Mouse (Mus musculus) heart, adult 11 months (tissue): ENCODE data around the gene Akap8.

Source experiments
- DNase-seq: peaks from one replicate; pipeline ENCODE4 v3.0.0; 2022

Akap8 gene

GRCm38 (mm10) chr17:32320597-32321389 is at the start of gene Akap8:
Akap8 (minus strand) TSS chr17:32321238.
- DNase-seq = peak; percentile 100

- peak; percentile 68 for DNase-seq
These were observed 48.0 kb upstream of the Akap8 start for GRCm38 (mm10) chr17:32368991-32369578.

GRCm38 (mm10) chr17:32367706-32368105 is 46.7 kb upstream of the Akap8 start:
- peak; percentile 88 for DNase-seq

- DNase-seq = peak; percentile 83
These were observed 44.3 kb upstream of the Akap8 start for GRCm38 (mm10) chr17:32365296-32365695.

DNA sequence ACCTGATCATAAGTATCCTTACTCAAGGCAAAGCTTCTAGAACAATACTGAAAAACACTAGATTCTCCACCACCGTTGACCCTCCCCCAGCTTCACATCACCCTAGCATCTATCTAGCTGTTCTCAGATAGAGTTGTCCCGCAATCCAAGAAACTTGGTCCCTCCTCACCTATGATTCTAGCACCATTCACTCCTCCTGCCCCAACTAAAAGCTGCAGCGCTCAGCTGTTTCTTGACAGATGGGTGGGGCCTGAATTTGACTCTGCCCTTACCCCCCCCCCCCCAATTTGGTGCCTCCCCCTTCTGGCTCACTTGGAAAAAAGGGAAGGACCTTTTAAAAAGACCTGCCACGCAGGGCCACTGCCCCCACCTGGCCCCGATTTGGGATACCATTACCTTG is 43.8 kb upstream of the Akap8 start:
- peak; percentile 89 for DNase-seq

GRCm38 (mm10) chr17:32364331-32364730 is 43.3 kb upstream of the Akap8 start:
- peak; percentile 99 for DNase-seq

DNA sequence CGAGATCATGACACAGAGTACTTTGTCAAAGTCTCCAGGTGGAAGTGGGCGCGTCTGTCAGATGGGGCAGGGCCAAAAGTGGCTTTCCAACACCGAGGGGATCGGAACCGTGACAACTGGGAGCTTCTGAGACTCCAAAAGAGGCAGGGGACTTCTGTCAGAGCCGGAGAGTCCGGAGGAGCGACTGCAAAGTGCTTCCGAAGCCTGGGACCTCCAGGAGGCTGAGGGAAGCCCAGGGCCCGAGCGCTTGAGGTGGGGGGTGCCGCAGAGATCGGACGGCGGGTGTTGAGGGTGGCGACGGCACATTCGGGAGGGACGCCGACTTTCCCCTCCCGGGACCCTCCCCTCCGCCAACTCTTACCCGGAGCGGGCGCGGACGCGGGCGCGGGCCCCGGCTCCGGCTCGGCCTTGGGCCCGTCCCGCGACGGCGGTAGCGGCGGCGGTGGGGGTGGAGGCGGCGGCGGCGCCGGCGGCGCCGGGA is 42.8 kb upstream of the Akap8 start:
- DNase-seq = peak; percentile 91

GRCm38 (mm10) chr17:32362686-32363085 is 41.6 kb upstream of the Akap8 start:
- DNase-seq = peak; percentile 85

GRCm38 (mm10) chr17:32359928-32360327 is 38.9 kb upstream of the Akap8 start:
- peak; percentile 92 for DNase-seq

- DNase-seq = peak; percentile 87
These were observed 37.9 kb upstream of the Akap8 start for GRCm38 (mm10) chr17:32358943-32359340.

GRCm38 (mm10) chr17:32358192-32358942 is 37.3 kb upstream of the Akap8 start:
- DNase-seq = peak; percentile 74

DNA sequence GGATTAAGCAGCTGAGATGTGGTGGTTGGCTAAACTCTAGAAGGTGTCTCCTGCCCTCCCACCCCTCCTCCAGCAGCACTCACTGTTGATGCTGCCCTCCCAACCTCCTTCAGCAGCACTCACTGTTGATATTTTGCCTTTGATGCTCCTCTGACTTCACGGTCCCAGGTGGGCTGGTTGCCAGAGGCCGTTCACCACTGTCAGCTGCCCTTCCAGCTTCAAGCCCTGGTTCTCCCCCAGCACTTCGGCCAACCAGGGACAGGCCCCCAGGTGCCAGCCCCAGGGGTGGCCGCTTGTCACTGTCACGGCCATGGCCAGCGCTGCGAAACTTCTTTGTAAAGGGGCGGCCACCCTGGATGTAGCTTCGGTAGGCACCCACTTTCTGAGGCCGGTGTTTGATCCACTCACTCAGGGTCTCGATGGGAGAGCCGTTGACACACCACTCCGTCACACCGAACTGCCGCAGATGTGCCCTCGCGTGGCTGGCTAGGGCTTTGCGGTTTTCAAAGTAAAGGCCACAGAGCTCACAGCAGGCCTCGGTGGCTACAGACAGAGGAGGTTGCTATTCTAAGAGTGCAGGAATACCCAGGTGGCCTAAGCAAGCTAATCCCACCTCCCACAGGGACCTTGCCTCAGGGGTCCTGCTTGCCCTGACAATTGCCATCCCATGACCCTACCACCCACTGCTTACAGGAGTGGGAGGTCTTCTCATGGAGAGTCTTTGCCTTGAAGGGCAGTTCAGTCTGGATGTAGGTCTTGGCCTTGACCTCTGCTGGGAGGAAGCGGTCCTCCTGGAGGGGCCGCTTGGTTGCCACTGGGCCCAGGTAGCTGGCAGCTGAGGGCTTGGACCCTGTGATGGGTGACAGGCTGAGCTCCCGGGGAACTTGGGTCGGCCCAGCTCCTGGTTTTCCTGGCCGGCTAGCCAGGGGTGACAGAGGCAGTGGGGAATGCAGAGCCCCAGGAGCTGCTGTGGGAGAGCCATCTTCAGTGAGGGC is 36.0 kb upstream of the Akap8 start:
- peak; percentile 88 for DNase-seq

- DNase-seq = peak; percentile 53
These were observed 35.2 kb upstream of the Akap8 start for GRCm38 (mm10) chr17:32356281-32356680.

DNA sequence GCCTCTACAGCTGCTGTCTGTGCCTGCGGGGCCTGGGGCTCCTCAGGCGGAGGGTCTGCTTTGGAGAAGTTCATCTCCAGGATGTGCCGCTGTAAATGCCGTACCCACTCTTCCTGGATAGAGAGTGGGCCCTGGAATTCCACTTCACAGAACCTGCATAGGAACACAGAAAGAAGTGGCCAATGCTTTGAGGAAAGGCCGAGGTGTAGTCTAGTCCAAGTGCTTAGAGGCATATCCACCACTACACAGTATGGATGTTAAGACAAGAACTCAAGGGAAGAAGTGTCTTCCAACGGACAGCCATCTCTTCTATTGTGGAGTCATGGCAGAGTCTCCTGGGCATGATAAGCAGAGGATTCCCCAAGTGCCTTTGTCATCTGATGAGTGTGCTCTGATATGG is 34.0 kb upstream of the Akap8 start:
- peak; percentile 81 for DNase-seq

GRCm38 (mm10) chr17:32354211-32354610 is 33.2 kb upstream of the Akap8 start:
- DNase-seq = peak; percentile 90

- peak; percentile 98 for DNase-seq
These were observed 32.7 kb upstream of the Akap8 start for GRCm38 (mm10) chr17:32353696-32354095.

GRCm38 (mm10) chr17:32351726-32352125 is 30.7 kb upstream of the Akap8 start:
- DNase-seq = peak; percentile 73

- peak; percentile 37 for DNase-seq
These were observed 30.2 kb upstream of the Akap8 start for GRCm38 (mm10) chr17:32351269-32351668.

DNA sequence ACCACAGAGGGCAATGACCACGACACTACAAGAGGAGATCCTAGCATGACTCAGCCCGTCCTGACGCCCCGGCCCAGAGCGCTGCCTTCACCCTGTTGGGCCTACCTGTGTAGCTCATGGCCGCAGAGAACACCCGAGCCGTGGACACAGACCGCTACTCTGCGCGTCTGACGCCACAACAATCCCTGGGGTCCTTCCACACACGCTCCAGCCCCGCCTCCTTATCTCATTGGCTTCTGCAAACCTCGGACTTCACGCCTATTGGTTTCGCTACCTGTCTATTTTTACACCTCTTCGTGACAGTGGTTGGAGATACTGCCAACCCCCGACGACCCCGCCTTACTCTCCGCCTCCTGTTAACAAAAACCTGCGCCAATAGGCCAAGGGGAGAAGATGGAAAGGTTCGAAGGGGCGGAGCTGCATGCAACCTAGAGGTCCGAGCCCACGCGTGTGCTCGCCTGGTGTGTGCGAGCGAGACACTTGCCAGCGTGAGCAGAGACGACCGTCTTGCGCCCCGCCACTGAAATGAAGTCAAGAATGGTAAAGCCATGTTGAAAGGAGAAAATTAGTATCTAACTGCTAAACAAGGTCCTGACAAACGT is 29.4 kb upstream of the Akap8 start, which contains the start of gene Akap8l:
Gene Akap8l, minus strand, starts transcription at position 226 of the 602 bp plus-strand sequence.
- peak; percentile 100 for DNase-seq

- DNase-seq = no peak
These were observed 28.9 kb upstream of the Akap8 start for GRCm38 (mm10) chr17:32349851-32350381.

DNA sequence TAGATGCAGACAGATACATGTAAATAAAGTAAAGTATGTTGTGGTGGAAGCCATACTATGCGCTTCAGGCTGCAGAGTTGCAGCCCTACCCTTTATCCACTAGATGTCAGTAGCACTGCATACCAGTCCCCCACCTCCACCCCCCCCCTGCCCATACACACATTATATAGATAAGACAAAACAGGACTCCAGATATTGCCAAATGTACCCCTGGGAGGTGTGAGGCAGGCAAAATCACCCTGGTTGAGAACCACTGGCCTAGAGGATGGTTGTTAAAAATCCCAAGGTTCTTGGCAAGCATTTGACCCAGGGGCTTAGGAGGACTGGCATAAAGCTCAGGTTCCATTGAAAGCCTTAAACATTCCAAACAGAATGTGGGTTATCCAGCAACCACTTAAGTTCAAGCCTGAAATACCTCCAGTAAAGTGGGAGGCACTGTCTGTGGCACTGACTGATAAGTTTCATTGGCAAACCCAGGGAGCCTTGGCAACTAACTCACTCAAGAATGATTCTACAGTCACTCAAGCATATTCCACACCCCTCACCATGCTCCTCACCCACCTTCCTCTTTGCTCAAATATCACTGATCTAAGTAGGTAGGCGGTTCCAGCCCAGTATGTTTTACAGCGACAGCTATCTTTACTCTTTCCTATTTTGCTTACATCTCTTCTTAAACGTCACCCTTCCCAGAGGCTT is 28.1 kb upstream of the Akap8 start:
- DNase-seq = peak; percentile 93
